Mouse (Mus musculus) olfactory bulb, adult 2 months (tissue): ENCODE measurements around the gene Ccdc172.

Source experiments
- CTCF ChIP-seq: fragments of 200-500 bp; IDR thresholded peaks from 2 replicates; pipeline ENCODE4 v1.5.1; 2012; ENCODE audit warnings: low read depth, mild to moderate bottlenecking, low read length, moderate library complexity; ENCODE audit not compliant: insufficient read depth
- POLR2A ChIP-seq: fragments of 200-500 bp; IDR thresholded peaks from 2 replicates; pipeline ENCODE4 v1.6.1; 2012; ENCODE audit warnings: mild to moderate bottlenecking, low read depth, low read length, moderate library complexity; ENCODE audit not compliant: insufficient read depth

DNA sequence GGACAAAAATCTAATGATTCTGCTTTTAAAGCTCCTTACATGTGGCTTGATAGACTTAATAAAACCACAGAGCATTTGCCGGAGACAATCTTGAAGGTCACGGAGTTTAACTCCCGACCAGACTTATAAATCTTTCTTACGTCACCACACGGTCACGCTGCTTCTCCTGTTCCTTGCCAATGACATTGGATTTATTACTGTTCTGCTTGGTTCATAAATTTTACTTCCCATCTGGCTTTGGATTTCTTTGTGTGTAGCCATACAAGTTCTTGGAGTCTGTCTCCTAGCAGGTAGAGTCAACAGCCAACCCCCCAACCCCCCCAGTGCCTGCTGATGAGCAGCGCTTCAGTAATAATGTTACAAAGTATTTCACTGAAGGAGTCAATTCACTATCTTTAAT is 70.2 kb downstream of the Ccdc172 start:
- TF ChIP-seq POLR2A (no peak), CTCF (no peak)
